Mouse (Mus musculus) hindlimb bud, embryonic 11.5 days (tissue): ENCODE measurements at regions not wholly inside any gene's neighbourhood (a gene's known extent, or its start where the extent isn't known, plus 50 kb on each side); places are given as distances from the start of the nearest gene placed in this dataset.

Experiments
- DNase-seq: peaks from one replicate; pipeline ENCODE4 v3.0.0-alpha.2; 2012; ENCODE audit warnings: low read depth, low spot score; ENCODE audit errors: extremely low spot score

DNA sequence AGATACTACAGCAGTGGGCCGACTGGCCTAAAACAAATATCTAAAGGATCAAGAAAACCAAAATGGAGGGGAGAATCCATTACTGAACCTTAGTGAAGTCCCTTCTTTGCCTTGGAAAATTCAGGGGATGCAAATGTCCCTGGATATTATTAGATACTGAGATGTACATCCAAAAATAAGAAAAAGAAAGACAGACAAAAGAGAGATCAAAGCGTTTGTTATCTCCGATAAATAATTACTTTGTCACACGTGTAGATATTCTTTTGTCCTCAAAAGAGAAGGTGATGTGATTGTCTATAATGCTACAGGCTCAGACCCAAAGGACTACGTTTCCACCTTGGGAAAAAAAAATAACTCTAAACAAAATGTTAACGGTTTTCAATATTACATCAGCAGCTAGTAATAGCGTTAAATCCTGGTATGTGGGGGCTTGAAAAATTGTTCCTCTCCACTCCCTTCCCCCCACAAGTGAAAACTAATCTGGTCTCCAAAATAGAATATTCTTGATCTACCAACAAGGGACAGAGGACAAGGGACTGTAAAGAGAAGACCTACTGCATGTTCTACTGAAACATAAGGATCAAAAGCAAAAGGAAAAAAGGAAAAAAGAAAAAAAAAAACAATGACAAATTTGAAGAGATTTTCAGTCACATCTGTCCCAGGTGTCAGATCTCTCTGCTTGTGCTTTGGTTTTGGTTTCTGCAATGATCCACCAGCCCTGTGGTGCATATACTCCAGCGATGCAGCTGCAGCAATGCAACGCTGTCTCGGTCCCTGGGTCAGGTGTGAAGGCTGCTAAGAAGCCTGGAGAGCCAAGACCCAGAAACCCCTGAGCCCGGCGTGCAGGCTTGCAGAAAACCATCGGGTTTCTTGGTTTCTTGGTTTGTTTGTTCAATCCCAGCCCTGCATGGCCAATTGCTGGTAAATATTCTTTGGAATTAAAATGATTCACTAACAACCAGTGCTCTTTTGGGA, 256.6 kb upstream of the Nfe2l3 start:
- no peak for DNase-seq

DNA sequence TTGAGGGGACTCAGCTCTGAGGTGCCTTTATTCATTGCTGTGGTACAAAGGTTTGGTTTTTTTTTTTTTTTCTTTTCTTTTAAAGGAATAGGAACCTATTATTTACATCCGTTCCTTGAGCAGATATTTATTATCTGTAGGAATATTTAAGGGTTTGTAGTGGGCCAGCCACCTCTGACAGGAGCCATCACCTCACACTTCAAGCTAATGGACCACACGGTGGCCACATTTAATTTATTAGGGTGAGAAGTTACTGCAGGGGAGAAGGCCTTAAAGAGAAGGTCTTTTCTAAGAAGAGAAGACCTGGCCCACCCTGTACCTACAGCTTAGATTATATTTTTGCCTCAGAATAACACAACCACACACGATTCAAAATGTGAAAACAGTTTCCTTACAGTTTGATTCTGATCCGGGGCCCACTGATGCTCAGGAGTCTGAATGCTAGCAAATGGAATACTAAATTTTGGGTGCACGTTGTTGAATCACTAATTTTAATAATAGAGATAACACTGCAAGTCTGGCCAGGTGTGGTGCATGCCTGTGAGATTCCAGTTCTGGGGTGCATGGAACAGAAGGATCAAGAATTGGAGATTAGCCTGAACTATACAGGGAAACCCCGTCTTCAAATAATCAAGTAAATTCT, 255.6 kb upstream of the Nfe2l3 start:
- DNase-seq, result no peak

DNA sequence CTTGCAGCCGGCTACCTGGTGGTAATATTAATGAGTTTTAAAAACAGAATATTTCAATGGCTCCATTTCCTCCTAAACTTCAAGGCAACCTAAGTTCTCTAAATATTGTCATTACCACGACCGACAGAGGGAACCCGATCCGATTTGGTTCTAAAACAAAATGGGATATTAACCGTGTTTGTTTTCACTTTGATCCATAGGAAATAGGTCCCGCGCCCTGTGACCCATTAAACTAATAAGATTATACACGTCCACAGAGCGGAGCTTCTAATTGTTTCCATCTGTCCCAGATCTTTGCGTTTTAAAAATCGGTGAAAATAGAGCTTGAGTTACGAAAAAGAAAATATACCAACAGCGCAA, 254.8 kb upstream of the Nfe2l3 start:
- DNase-seq, result no peak

DNA sequence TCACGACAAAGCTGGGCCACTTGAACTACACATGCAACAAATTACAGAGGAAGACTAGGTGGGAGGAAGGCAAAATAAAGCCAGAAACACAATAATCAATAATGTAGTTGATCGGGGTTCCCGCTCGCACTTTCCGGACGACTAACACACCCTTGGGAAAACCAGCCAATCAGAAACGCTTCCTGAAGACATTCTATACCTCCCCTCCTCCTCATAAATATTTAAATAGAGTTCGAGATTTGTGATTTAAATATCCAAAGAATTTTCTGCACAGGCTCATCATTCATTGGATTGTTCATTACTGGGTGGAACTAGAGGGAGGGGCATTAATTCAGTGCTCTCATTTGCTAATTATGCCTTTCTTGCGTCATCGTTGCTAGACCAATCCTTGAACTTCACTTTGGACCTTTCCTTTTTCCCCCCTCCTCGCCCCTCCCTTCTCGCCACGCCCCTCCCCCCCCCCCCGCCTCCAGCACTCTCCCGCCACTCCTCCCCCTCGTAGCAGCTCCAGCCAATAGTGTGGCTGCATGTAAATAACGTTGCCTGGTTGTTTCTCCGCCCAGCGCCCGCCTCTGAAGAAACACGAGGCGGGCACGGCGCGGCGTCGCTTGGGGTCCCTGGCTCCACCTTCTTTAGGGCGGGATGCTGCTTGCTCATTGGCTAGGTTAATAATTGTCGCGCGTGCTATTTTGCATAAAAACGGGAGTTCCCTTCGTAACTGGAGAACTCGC, 254.2 kb upstream of the Nfe2l3 start:
- peak; percentile 99 for DNase-seq

DNA sequence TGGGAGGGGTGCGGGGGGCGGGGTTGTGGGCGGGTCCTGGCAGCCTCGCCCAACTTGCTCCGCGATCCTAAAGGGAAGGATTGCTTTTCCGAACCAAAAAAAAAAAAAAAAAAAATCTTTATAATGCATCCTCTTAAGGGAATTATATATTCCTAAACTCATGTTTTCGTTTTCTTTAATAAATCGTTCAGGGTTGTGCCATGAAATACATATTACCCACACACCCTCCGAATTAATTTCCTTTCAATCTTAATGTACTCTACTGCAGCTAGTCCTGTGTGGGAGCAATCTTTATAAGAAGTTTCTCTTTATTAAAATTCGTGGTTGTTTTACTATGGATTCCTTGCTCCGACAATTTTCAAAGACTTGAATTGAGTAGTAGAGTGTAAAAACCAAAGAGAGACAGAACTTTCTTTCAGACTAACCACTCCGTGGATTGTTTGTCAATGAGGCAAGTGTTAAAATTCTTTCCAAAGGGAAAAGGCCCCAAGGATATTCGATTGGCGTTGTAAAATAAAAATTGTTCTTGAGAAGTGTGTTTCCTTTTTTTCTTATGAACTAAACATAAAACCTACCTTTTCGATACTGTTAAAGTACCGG, 253.6 kb upstream of the Nfe2l3 start:
- DNase-seq, result no peak

DNA sequence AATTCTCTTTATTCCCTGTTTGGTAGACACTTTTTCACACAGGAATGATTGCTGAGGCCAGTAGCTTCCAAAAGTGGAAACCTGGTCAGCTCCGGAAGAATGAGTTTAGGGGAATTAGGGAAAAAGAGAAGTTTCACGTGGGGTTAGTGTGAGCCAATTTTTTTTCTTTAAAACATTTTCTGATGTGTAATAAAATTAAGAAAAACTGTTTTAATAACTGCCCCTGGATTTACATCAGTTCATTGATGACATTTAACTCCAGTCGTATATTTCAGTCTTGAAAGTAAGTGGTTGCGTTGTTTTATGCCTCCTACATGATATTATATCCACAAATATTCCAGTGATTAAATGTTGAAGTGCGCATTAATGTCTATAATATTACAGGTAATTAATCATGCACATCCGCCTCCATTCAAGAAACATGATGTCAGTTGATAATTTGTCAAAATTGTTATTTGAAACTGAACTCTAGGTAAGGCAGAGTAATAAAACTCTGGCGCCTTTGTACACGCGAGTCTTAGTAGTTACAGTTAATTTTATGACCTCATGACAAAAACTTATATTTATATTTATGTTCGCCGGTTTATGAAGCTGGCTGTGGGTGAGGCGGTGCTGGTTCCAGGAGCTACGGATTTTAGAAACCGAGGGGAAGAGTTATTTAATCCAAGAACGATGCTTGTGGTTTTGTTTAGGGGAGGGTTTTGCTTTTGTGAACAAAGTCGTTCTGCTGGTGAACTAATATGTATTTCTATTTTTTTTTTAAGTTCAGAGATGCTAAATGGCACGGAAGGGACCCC, 252.5 kb upstream of the Nfe2l3 start:
- no peak for DNase-seq

DNA sequence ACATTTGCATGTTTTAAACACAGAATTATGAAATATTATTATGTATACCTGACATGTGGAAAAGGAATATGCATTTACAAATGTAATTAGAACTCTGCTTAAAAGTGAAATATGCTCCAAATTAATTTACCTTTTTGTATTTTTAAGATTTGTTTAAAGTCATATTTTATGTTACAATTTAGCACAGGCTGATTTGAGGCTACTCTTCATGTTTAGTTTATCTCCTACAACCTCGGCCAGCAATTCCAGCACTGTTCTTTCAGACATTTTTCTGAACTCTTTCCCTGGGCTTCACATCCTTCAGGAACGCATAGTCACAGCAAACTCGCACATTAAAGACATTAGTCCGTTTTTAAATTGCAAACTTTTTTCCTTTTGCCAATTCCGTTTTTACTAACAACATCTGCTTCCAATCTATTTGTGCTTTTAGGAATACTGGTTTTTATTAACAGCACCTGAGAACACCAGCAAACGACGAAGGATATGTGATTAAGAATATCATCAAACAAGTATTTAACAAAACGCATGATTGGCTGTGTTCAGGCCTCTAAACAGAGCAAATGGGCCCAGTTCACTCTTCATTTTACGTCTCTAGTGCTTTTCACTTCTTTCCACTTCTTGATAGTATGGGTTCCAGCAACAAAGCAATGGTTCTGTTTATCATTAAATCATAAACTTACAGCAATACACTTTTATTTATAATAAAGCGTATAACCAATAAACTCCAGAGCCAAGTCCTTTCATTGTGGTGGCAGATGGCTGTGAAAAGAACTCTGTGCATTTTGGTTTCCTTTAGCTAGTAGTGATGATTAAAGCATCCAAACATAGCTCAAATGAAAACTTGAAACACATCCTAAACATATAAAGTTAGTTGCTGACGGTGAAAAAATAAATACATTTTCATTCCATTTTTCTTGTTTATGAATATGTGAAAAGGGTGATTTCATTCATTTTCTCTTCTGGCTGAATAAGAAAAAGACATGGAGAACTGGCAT, 251.3 kb upstream of the Nfe2l3 start:
- no peak for DNase-seq

DNA sequence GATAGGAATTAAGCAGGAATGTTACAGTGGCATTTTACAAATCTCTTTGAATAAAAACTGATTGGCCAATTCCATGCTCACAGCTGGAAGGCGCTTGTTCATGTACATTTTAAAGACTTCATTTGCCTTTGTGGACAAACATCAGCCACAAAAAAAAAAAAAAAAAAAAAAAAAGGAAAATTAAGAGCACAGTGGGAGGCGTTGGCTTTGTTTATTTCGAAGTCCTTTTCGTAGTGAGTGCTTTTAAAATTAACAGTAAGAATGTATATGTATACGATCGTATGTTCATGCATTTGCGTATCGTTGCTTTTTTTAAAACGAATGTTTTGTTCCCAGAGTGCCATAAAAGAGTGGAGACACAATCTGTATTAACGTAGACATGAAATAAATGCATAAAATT, 250.6 kb upstream of the Nfe2l3 start:
- DNase-seq, result no peak

DNA sequence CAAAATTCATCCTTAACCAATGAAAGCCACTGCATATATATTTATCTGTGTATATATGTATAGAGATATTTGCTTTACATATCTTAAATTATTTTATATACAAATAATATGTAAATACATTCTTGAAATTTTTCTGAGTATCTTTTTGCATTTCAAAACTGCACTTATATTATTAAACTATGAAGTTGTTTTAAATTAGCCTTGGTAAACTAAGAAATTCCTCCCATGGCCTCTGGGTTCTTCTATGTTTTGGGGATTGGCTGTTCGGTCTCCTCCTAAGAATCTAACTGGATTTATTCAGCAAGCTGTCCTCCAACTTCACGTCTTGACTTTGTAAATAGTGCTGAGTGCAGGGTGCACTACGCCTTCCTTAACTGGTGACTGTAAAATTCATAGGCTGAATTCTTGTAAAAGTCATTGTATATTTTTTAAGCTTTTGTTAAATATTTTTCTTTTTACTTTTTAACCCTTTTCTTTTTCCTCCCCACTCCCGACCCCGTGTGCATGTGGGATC, 249.6 kb upstream of the Nfe2l3 start:
- no peak for DNase-seq

DNA sequence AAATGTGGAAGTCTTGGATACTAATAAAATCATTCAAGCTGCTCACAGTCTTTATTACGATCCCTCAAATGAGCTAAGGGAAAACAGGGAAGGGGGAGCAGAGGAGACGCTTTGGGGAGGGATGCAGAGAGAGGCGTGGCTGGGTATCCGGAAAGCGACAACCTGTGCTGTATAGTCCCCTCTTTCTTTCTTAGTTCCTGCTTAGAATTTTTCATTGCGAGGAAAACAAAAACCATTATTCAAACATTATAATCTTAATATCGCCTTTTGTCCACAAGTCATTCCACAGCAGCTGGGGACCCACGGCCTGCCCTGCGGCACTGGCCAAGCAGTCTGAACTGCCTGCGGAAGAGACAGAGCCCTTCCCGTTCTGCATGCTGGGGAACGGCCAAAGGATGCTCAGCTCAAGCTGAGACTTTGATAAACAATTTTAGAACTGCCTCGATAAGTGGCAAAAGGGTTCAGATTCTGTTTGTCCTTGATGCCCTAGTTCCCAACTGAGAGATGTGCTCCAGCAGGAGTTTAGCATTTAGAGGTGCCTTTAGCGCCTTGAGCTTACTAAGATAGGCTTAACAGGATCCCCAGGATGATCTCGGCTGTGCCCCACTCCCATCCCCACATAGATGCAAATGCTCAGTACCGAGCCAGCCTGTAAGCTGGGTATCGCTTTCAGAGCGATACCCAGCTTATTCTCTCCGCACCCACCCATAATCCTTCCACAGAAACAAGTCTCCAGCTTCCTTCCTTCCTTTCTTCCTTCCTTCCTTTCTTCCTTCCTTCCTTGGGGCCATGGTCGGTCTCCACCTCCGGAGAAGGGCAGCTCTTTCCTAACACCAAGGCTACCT, 248.7 kb upstream of the Nfe2l3 start:
- no peak for DNase-seq

DNA sequence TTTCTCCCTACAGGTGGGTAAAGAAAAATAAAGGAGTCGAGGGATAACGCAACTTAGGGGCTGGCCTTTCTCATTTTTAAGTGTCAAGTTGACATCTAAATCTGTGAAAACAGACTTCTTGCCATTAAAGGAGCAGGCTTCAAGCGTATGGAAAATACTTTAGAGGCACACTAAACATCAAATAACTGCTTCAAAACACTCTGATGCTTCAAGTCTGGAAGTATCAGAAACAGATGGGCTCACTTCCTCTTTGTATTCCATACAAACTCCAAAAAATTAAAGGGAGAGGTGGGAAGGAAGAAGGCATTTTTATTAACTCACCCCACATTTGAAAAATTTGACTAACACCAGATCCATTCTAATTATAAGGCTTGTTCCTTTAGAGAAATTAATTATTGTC, 248.0 kb upstream of the Nfe2l3 start:
- DNase-seq, result no peak

DNA sequence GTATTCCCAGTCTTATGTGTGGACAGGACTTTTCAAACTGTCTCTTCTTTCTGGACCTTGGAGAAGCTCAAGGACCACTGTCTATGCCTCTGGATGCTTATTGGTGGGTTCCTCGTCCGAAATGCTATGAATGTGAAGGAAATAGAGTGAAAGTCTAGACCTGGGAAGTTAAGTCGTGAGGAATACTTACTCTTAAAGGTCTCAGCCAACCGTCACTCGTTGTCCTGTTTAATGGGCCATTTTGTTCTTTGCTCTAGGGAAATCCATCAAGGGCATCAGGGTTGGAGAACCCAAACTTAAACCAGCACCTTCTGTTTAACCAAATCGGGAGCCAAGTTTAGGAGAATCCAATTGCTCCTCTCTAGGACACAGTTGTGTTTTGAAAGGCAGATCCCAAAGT, 247.3 kb upstream of the Nfe2l3 start:
- DNase-seq, result no peak

DNA sequence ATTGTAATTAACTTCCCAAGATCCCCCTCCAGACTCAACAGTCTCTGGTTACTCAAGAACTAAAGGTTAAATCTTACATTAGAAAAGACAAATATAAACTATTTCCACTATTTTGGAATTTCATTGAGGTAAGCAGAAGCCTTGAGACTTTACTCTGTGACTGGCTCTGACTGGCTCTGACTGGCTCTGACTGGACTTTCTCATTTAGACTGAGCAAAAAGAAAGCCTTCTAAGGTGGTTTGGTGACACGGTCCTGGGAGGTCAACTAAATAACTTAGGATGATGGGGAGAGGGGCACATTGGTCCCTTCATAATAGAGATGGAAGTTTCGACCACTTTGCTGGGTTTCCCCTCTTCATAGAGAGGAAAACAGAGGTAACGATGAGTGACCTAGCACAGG, 243.3 kb upstream of the Nfe2l3 start:
- no peak for DNase-seq

DNA sequence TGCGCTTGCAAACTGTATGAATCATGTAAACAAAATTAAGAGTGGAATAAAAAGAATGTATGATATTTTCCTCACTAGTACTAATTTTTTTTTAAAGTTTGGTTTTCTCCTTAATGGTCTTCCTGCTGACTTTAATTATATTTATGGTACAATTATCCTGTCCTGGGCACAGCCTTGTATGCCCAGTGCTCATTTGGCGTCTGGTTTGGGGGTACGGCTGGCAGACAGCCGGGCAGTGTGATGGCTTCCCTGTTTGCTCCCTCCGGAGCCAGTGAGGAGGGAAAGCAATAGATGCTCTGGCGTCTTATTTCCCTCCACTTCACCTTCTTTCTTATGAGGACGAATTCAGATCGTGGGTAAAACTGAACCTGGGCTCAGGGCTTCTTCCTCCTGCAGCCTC, 239.6 kb upstream of the Nfe2l3 start:
- no peak for DNase-seq

DNA sequence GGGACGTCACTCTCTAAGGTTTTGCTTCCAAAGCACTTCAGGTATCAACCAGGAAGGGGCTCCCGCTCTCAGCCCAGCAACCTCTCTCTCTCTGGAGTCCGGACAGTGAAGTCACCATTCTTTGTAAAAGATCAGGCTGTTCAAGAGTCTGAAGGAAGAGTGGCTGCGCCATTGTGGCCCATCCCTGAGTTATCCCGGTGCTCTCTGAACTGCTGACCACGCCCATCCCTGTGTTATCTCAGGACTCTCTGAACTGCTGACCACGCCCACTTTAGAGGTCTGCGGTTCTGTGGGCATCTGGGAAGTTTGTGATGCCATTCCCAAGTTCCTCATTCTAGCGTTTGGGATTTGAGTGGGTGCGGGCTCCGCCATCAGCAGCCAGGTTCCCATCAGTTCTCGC, 239.1 kb upstream of the Nfe2l3 start:
- no peak for DNase-seq

DNA sequence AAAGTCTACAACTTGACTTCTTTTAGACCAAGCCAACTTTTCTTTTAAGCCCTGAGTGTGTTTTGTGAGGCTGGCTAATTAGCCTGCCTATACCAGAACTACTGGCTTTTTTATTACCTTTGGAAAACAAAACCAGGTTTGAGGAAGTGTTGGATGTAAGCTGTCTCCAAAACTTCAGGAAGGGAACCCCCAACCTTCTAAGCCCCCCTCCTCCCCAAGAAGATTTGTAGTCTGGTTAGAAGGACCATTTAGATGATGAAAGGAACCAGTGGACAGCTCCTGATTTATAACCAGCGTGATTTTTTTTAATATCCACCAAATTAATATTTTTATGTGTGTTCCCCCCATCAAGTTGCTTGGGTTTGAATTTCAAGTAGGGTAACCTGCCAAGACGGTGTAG, 236.1 kb upstream of the Nfe2l3 start:
- DNase-seq, result no peak

DNA sequence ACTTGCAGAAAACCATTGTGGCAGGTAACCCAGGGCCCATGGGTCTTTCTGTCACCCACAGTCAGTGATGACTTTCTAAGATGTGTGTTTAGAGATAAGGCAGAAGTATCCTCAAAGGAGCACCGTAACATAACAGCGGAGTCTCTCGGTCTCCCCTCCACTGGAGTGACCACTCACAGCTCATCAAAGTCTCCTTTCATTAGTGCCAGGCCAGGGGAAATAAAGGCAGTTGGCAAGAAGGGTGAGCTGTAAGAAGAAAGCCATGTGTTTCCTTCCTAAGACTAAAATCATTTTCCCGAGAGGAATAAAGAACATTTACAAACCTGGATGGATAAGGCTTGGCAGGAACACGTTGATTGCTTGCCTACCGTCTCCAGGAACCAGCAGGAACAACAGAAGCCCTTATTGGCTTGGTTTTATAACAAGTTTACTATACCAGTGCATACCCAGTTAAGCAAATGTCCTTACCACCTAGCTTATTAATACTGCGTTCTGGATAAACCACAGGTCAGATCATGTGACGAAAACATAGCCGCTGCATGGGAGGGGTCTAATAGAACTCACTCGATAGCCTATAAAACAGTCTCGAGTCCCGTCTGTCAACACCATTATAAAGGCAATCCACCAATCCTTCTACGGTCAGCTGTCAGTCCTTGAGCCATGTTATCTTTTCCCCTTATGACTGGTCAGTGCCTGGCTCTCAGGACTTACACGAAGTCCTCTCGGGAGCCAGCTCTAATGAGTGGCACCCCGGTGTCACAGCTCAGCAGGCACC, 235.3 kb upstream of the Nfe2l3 start:
- no peak for DNase-seq

DNA sequence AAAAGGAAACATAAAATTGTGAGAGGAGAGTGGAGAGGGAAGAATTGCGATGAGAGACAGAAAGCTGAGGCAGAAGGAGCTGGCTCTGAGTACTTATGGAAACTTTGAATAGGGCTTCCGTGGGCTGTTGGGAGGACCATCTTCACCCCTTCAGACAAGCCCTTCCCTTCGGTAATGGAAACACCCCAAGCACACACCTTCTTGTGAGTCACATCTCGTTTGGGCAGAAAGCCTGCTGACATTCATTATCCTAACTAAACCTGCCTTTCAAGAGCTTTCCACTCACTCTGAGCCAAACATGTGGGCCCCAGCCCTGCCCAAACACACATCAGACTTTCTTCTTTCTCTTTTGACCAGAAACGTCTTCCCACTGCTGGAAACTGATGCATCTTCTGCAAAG, 232.3 kb upstream of the Nfe2l3 start:
- DNase-seq, result no peak
